Mouse (Mus musculus) lung, embryonic 14.5 days (tissue): ENCODE measurements at regions not wholly inside any gene's neighbourhood (a gene's known extent, or its start where the extent isn't known, plus 50 kb on each side); places are given as distances from the start of the nearest gene placed in this dataset.

Experiments used
- ATAC-seq: fragments of 200-750 bp; cut with Nextera tagmentation; 2 replicates; pipeline ENCODE4 v1.8.0; 2017; ENCODE audit warnings: mild to moderate bottlenecking, moderate TSS enrichment, moderate library complexity; ENCODE audit not compliant: insufficient read depth
- DNase-seq: peaks from one replicate; pipeline ENCODE4 v3.0.0-alpha.2; 2015
- H3K27ac ChIP-seq: fragments of 300-500 bp; sonication (generic); 2 replicates; pipeline ENCODE4 v1.5.1; 2014; ENCODE audit warnings: low read depth, mild to moderate bottlenecking, moderate library complexity
- H3K27me3 ChIP-seq: fragments of 300-500 bp; sonication (generic); 2 replicates; pipeline ENCODE4 v1.6.1; 2014; ENCODE audit warnings: low read length, control low read depth; ENCODE audit not compliant: insufficient read depth
- H3K36me3 ChIP-seq: fragments of 300-500 bp; sonication (generic); 2 replicates; pipeline ENCODE4 v1.6.1; 2014; ENCODE audit warnings: control low read depth; ENCODE audit not compliant: insufficient read depth
- H3K4me1 ChIP-seq: fragments of 300-500 bp; sonication (generic); 2 replicates; pipeline ENCODE4 v1.6.1; 2014; ENCODE audit warnings: antibody characterized with exemption, control low read depth; ENCODE audit not compliant: insufficient read depth
- H3K4me2 ChIP-seq: fragments of 300-500 bp; sonication (generic); 2 replicates; pipeline ENCODE4 v1.6.1; 2014; ENCODE audit warnings: mild to moderate bottlenecking
- H3K4me3 ChIP-seq: fragments of 300-500 bp; sonication (generic); 2 replicates; pipeline ENCODE4 v1.5.1; 2014; ENCODE audit warnings: low read depth, low read length
- H3K9ac ChIP-seq: fragments of 300-500 bp; sonication (generic); 2 replicates; pipeline ENCODE4 v1.6.1; 2014
- H3K9me3 ChIP-seq: fragments of 300-500 bp; sonication (generic); 2 replicates; pipeline ENCODE4 v1.6.1; 2016; ENCODE audit warnings: low read depth, low read length, control low read depth
- CTCF ChIP-seq: IDR thresholded peaks from 2 replicates; pipeline ENCODE4 v1.5.1; 2016; ENCODE audit warnings: antibody characterized with exemption, low read depth
- WGBS: fragments of 180-500 bp; shearing (Covaris S2); extraction: QIAGEN DNeasy Blood & Tissue Kit; methylation state at CpG from one replicate; pipeline ENCODE4 v1.1.7; 2014; 5-methylcytosine and 5-hydroxymethylcytosine counted together

DNA sequence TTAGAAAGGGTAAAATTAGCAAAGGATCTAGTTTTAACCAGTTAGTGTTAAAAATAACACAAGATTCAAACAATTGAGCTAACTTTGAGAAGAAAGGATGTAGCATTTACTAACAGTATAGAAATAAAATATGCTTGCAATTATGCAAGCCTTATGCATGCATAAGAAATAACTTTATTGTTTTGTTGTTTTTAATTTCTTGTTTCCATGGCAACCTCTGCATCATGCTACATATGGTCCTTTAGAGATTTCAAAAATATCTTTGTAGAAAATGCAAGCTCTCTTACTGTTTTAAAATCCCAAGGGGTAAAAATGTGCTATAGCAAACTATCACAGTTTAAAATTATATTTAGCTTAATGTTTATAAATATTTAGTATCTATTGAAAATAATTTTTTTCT, 395.0 kb upstream of the Spock3 start:
- no peak for TF ChIP-seq CTCF
- no peaks in the 10 kb centered on the region for H3K9me3 ChIP-seq
- H3K4me3 ChIP-seq: no peak overlapping the region
- H3K4me1 ChIP-seq: no peaks in the 10 kb centered on the region
- DNase-seq (no peak), ATAC-seq (no peak)
- H3K36me3 ChIP-seq: no peaks in the 10 kb centered on the region
- no peak overlapping the region for H3K27ac ChIP-seq
- no peaks in the 10 kb centered on the region for H3K27me3 ChIP-seq
- H3K4me2 ChIP-seq: no peak overlapping the region
- H3K9ac ChIP-seq: no peak overlapping the region

DNA sequence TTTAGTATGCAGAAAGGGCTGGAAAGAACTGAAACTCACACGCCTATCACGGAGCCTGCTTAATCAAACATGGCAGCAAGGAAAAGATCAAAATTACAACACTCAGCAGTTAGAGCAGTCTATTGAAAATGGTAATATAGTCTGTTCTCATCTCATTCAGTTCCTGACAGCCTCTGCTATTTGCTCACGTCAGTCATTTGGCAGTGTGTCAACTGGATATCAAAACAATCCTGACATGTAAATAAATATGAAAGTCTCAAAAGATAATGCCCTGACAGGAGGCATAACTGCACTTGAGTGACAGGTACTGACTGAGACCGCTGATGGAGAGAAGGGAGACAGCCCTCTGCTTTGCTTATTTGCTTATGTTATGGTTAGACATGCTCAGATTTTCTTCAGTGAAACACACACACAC, 375.0 kb upstream of the Spock3 start:
- no peak overlapping the region for H3K4me2 ChIP-seq
- H3K4me1 ChIP-seq: no peaks in the 10 kb centered on the region
- TF ChIP-seq CTCF: no peak
- ATAC-seq (no peak), DNase-seq (peak; percentile 8)
- H3K27ac ChIP-seq: no peak overlapping the region
- 40% methylated on average over 4 of the region's 4 CpGs for WGBS
- H3K4me3 ChIP-seq: no peak overlapping the region
- no peak overlapping the region for H3K9ac ChIP-seq
- no peaks in the 10 kb centered on the region for H3K27me3 ChIP-seq
- no peaks in the 10 kb centered on the region for H3K36me3 ChIP-seq
- H3K9me3 ChIP-seq: no peaks in the 10 kb centered on the region

DNA sequence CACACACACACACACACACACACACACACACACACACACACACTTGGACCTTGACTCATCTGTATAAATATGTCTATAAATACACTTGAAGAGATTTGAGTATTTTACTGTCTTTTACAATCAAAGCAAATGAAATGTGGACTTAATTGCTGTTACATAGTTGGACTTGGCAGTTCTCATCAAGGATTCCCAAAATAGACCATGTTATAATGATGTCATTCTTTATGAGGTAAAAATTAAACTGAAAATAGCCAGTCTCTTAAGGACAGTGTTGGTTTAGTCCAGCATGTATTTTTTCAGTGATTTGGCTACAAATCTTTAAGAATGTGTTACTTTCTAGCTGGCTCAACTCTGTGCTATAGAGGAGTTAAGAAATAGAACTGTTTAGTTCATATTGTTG, 351.5 kb upstream of the Spock3 start:
- no peak overlapping the region for H3K4me2 ChIP-seq
- no peaks in the 10 kb centered on the region for H3K36me3 ChIP-seq
- H3K27ac ChIP-seq: no peak overlapping the region
- ATAC-seq (no peak), DNase-seq (peak; percentile 4)
- H3K4me1 ChIP-seq: no peaks in the 10 kb centered on the region
- no peaks in the 10 kb centered on the region for H3K27me3 ChIP-seq
- H3K4me3 ChIP-seq: no peak overlapping the region
- no peak overlapping the region for H3K9ac ChIP-seq
- H3K9me3 ChIP-seq: no peaks in the 10 kb centered on the region
- no peak for TF ChIP-seq CTCF

DNA sequence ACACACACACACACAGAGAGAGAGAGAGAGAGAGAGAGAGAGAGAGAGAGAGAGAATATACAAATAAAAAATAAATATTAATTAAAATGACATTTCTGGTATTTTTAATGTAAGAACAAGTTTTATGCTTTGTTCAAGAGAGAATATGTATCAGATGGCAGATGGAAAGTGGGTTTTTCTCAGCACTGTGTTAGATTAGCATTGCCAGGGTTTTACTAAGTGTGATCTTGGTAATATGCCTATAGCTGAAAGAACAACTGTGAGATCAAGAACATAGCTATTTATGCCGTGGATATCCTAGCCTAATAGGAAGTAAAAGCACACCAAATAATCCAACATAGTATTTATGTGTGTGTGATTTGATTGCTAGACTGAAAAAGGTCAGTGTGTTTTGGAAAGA, 344.7 kb upstream of the Spock3 start:
- Histone ChIP-seq H3K9me3 (no peaks in the 10 kb centered on the region), H3K27ac (no peak overlapping the region), H3K4me3 (no peak overlapping the region), H3K4me2 (no peak overlapping the region), H3K36me3 (no peaks in the 10 kb centered on the region), H3K9ac (no peak overlapping the region), H3K4me1 (no peaks in the 10 kb centered on the region), H3K27me3 (no peaks in the 10 kb centered on the region)
- 64% methylated on average over 1 of the region's 1 CpGs for WGBS
- DNase-seq (no peak), ATAC-seq (no peak)
- TF ChIP-seq CTCF: no peak

DNA sequence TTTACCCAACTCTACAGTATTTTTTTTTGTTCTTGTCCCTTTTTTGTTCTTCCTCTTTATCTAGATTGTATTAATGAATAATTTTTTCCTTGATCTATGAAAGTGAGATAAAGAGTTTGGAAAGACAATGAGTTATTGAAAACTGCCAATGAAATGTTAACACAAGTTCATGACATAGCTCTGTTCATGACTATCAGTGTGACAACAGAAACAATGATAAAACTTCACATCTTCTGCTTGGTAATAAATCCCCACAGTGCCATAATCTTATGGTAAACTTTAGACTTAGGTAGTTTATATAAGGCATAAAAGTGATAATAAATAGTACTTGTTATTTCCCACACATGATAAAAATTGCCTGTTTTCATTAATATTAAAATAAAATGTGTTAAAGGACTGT, 330.8 kb upstream of the Spock3 start:
- Histone ChIP-seq H3K27ac (no peak overlapping the region), H3K4me2 (no peak overlapping the region), H3K9me3 (no peaks in the 10 kb centered on the region), H3K36me3 (no peaks in the 10 kb centered on the region), H3K4me3 (no peak overlapping the region), H3K4me1 (no peaks in the 10 kb centered on the region), H3K9ac (no peak overlapping the region), H3K27me3 (no peaks in the 10 kb centered on the region)
- no peak for TF ChIP-seq CTCF
- ATAC-seq (no peak), DNase-seq (no peak)

DNA sequence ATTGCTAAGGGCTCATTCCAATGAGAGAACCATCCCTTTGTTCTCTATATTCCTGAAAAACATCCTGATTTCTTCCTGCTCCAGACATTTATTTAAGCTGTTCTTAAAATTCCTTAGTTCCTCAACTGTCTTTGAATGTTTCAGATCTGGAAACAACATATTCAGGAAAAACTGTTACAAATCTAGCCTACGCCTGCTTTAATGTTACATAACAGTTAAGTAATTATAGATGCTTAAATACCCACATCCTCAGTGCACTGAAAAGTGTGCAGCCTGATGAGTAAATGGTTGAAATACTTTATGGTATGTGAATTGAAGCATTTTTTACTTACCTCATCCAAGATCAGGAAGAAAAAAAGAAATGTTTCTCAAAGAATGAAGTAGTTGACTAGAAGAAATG, 329.6 kb upstream of the Spock3 start:
- no peak for TF ChIP-seq CTCF
- 85% methylated on average over 1 of the region's 1 CpGs for whole genome bisulfite sequencing

More for the DNA sequence above, 329.6 kb upstream of the Spock3 start:
- Histone ChIP-seq H3K27me3 (no peaks in the 10 kb centered on the region), H3K9ac (no peak overlapping the region), H3K27ac (no peak overlapping the region), H3K4me3 (no peak overlapping the region), H3K36me3 (no peaks in the 10 kb centered on the region), H3K4me1 (no peaks in the 10 kb centered on the region), H3K4me2 (no peak overlapping the region), H3K9me3 (no peaks in the 10 kb centered on the region)
- DNase-seq (no peak), ATAC-seq (no peak)
